Mouse (Mus musculus) erythroblast, embryonic 14.5 days (primary cell): ENCODE data around the gene Paqr5. TPM values are rescaled to one million over a fixed set of nuclear protein-coding genes. Genes with fewer than 3 reads are reported as not detected.

ENCODE experiments used
- H3K27me3 ChIP-seq: 2 replicates; pipeline ENCODE4 v1.6.1; 2012; ENCODE audit warnings: inconsistent platforms; ENCODE audit not compliant: control insufficient read depth
- H3K36me3 ChIP-seq: 2 replicates; pipeline ENCODE4 v1.6.1; 2012; ENCODE audit warnings: mild to moderate bottlenecking, inconsistent platforms; ENCODE audit not compliant: control insufficient read depth
- H3K4me1 ChIP-seq: 2 replicates; pipeline ENCODE4 v1.6.1; 2012; ENCODE audit warnings: inconsistent platforms; ENCODE audit not compliant: control insufficient read depth
- H3K4me3 ChIP-seq: replicated peaks from 2 replicates; pipeline ENCODE3; 2012; ENCODE audit warnings: moderate library complexity, mild to moderate bottlenecking, inconsistent platforms
- H3K9me3 ChIP-seq: 2 replicates; pipeline ENCODE4 v1.6.1; 2012; ENCODE audit warnings: low read length, inconsistent platforms, mixed read lengths; ENCODE audit not compliant: control insufficient read depth
- GATA1 ChIP-seq: IDR thresholded peaks from 2 replicates; pipeline ENCODE4 v1.6.1; 2012; ENCODE audit warnings: low read length, inconsistent platforms, mixed read lengths
- TAL1 ChIP-seq: IDR thresholded peaks from 3 replicates; pipeline ENCODE4 v1.6.1; 2012; ENCODE audit warnings: low read length, inconsistent platforms, mixed read lengths
- polyA plus RNA-seq: library from polyadenylated mRNA; stranded (reverse); fragments of >175 nt; gene quantifications from 2 replicates; pipeline ENCODE4 v1.2.3, GENCODE M21; 2012

The Paqr5 gene
- 0.02 TPM in 1 of 2 replicates, not detected in the other for polyA plus RNA-seq

- Histone ChIP-seq H3K9me3 (no peaks in the 10 kb centered on the region), H3K36me3 (no peaks in the 10 kb centered on the region), H3K4me1 (peaks cover 8% of the 10 kb centered on the region), H3K27me3 (peaks cover 29% of the 10 kb centered on the region), H3K4me3 (peak within 1 kb of the TSS; percentile 6)
- TF ChIP-seq GATA1, result no peak
These were observed at the start of gene Paqr5 for GRCm38 (mm10) chr9:62026600-62026999. Paqr5 (minus strand) TSS chr9:62026856.

GRCm38 (mm10) chr9:62062234-62062633, 35.6 kb upstream of the Paqr5 start:
- Histone ChIP-seq H3K27me3 (no peaks in the 10 kb centered on the region), H3K36me3 (peaks cover 3% of the 10 kb centered on the region; the same call in 1 of the 2 replicates), H3K4me1 (no peaks in the 10 kb centered on the region), H3K4me3 (no peak overlapping the region), H3K9me3 (no peaks in the 10 kb centered on the region)
- TF ChIP-seq TAL1, result no peak
- no peak for TF ChIP-seq GATA1

GRCm38 (mm10) chr9:62060431-62060830, 33.8 kb upstream of the Paqr5 start:
- Histone ChIP-seq H3K4me3 (no peak overlapping the region), H3K27me3 (no peaks in the 10 kb centered on the region), H3K36me3 (peaks cover 3% of the 10 kb centered on the region; the same call in 1 of the 2 replicates), H3K4me1 (no peaks in the 10 kb centered on the region), H3K9me3 (no peaks in the 10 kb centered on the region)
- TF ChIP-seq TAL1, result no peak
- TF ChIP-seq GATA1, result no peak

GRCm38 (mm10) chr9:62059941-62060340, 33.3 kb upstream of the Paqr5 start:
- no peak for TF ChIP-seq TAL1
- Histone ChIP-seq H3K4me3 (no peak overlapping the region), H3K4me1 (no peaks in the 10 kb centered on the region), H3K27me3 (no peaks in the 10 kb centered on the region), H3K9me3 (no peaks in the 10 kb centered on the region), H3K36me3 (peaks cover 3% of the 10 kb centered on the region; the same call in 1 of the 2 replicates)

GRCm38 (mm10) chr9:62057881-62058506, 31.3 kb upstream of the Paqr5 start:
- H3K9me3 ChIP-seq, result no peaks in the 10 kb centered on the region
- no peak overlapping the region for H3K4me3 ChIP-seq
- H3K4me1 ChIP-seq, result no peaks in the 10 kb centered on the region
- no peaks in the 10 kb centered on the region for H3K27me3 ChIP-seq
- no peak for TF ChIP-seq TAL1
- TF ChIP-seq GATA1, result no peak
- H3K36me3 ChIP-seq, result peaks cover 3% of the 10 kb centered on the region; the same call in 1 of the 2 replicates

DNA sequence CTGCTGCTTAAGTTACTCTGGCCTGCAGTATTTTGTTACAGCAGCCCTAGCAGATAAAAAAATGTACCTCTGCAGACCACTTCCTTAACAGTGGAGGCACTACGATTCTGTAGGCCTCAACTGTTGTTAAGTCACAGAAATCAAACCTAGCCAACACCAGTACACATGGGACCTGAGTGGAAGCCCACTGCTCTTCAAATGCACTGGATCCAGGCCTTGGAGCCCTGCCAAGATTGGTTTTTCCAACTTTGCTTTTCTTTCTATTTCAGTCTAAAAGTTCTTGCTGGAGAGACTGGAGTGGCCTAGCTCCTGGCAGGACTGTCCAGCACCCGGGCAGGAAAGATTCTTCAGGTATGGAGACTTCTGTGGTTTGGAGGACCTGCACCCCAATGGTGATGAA, 29.6 kb upstream of the Paqr5 start:
- Histone ChIP-seq H3K4me3 (no peak overlapping the region), H3K9me3 (no peaks in the 10 kb centered on the region), H3K36me3 (peaks cover 3% of the 10 kb centered on the region; the same call in 1 of the 2 replicates), H3K4me1 (no peaks in the 10 kb centered on the region), H3K27me3 (no peaks in the 10 kb centered on the region)
- TF ChIP-seq TAL1, result no peak
- TF ChIP-seq GATA1, result no peak

- no peaks in the 10 kb centered on the region for H3K36me3 ChIP-seq
- no peaks in the 10 kb centered on the region for H3K27me3 ChIP-seq
- TF ChIP-seq TAL1 (no peak), GATA1 (no peak)
- no peak overlapping the region for H3K4me3 ChIP-seq
- no peaks in the 10 kb centered on the region for H3K4me1 ChIP-seq
- no peaks in the 10 kb centered on the region for H3K9me3 ChIP-seq
These were observed 24.1 kb upstream of the Paqr5 start for GRCm38 (mm10) chr9:62050801-62051200.

DNA sequence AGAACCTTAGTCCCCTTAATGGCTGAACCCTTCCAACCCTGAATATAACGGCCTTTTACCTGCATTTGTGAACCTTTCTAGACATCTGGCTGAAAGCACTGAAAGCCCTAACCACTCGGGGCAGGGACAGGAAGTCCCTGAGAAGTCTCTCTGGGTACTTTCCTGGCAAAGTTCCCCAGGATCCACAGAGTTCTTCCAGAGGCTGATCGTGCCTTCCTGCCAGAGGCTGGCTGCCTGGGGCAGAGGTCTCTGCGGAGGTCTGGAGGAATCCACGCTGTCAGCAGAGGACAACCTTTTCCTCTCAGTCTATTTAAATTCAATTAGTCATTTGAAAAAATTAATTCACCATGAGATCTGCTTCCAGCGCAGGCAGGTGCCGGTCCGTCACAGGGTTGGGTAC, 22.5 kb upstream of the Paqr5 start:
- Histone ChIP-seq H3K27me3 (no peaks in the 10 kb centered on the region), H3K9me3 (no peaks in the 10 kb centered on the region), H3K4me1 (no peaks in the 10 kb centered on the region), H3K4me3 (no peak overlapping the region), H3K36me3 (no peaks in the 10 kb centered on the region)
- TF ChIP-seq GATA1 (no peak), TAL1 (no peak)

GRCm38 (mm10) chr9:62042167-62042566, 15.5 kb upstream of the Paqr5 start:
- Histone ChIP-seq H3K9me3 (no peaks in the 10 kb centered on the region), H3K36me3 (no peaks in the 10 kb centered on the region), H3K4me1 (no peaks in the 10 kb centered on the region), H3K27me3 (no peaks in the 10 kb centered on the region), H3K4me3 (no peak overlapping the region)
- TF ChIP-seq GATA1 (no peak), TAL1 (no peak)
